Mouse (Mus musculus) cerebellum, adult (tissue): ENCODE results near the gene Arntl.
A peak's percentile ranks its signal among the peaks of the same experiment; 100 is the strongest.

ENCODE experiments used
- ATAC-seq: cut with Nextera tagmentation; 2 replicates; pipeline ENCODE4 v1.9.2; 2017; ENCODE audit warnings: mild to moderate bottlenecking, moderate library complexity, mixed read lengths; ENCODE audit not compliant: insufficient number of reproducible peaks, low FRiP score, low TSS enrichment

Arntl gene

DNA sequence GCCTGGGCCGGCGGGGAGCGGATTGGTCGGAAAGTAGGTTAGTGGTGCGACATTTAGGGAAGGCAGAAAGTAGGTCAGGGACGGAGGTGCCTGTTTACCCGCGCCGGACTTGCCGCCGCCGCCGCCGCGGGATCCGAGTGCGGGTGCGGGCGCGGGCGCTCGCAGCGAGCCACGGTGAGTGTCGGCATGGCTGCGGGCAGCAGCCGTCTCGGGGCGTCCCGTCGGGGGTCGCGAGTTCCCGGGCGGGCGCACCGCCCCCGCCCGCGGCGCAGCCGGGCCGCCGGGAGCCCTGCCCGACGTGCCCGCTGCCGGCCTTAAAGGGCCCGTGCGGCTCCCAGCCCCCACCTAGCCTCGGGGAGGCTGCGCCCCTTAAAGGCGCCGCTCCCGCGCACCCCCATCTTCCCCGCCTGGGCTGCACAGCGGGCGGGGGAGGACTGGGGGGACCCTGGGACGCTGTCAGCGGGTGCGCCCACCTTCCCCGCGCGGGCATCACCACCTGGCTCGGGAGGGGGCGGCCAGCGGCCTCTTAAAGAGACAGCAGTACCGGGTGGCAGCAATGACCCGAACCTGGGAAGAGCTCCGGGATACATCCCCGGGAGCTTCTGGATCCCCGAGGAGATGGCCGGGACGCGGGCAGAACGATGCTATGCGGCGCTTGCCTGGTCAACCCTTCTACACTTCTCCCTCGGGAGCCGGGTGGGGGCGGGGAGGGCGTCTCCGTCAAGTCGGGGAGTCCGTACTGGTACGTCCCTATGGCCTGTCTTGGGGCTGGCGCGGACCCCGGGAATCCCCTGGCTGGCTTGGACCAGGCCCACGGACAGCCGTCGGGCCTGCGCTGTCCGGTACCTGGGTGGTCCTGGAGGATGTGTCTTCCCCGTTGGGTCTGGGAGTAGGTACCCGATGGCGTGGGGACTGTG is 464 bp downstream of the Arntl start:
- peak; percentile 36; the same call in 1 of the 2 replicates for ATAC-seq

DNA sequence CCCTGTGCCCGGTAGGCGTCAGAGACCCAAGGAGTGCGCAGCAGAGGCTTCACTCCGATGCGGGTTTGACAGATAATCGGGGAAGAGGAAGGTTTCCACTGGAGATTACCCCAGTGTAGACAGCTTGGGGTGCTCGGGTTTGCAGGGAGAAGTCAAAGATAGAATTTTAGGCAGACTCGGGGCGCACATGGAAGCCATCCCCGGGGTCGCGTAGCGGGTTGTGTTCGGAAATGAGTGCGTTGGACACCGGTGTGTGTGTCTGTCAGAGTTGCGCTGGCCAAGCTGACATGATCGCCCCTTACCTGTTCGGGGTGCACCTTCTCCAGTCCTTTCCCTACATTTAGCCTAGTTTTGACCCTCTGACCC is 1.1 kb downstream of the Arntl start:
- ATAC-seq = no peak

DNA sequence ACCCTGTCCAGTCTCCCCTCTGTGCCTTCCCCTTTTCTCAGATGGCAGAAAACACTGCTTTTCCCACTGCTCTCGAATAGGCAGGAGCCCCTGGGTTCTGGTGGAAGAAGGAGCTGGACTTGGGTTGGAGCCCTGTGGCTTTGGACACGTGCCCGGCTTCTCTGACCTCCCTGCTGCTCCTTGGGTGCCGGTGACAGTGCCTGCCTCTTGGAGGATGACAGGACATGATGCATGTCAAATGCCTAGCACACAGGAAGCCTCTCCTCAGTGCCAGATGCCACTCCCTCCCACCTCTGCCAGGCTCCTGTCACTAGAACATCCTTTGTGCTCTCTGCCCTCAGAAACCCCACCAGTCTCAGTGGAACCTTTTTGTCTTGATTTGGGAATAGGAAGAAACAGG is 3.2 kb downstream of the Arntl start:
- no peak for ATAC-seq

DNA sequence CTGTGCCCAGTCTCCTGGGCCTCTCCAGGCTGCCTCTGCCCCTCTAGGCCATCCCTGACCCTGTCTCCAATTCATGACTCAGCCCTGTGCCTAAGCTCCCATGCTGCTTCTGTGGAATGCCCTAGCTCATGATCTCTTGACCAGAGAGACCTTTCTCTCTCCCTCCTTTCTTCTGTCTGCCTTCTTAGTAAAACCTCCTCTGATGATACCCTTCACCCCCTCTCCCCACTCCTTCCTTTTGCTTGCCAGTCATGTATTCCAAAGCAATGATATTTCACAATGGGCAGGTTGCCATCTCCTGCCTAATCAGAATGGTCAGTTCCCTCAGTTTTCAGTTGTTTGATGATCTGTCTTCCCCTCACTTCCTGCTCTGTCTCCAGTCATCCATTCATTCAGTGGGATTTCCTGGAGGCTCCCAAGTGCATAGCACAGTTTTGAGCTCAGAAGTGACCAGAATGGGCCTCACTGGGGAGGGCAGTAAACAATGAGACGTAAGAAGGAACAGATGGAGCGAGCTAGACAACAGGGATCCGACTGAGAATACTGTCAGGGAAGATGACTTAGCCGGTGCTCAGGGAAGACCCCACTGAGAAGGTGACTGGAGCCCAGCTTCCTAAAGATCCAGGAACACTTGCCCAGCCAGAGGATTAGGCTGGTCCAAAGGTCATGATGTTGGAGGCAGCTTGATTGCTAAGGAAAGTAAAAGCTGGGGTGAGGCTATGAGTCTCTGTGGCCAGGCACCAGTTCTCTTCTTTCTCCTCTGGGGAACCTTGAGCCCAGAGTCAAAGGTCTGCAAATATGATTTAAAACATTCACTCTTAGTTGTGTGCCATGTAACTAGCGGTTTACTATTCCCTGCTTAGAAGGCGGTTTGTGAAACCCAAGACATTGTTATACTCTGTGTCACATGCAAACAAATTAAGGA is 7.2 kb downstream of the Arntl start:
- ATAC-seq = peak; percentile 52; the same call in 1 of the 2 replicates

DNA sequence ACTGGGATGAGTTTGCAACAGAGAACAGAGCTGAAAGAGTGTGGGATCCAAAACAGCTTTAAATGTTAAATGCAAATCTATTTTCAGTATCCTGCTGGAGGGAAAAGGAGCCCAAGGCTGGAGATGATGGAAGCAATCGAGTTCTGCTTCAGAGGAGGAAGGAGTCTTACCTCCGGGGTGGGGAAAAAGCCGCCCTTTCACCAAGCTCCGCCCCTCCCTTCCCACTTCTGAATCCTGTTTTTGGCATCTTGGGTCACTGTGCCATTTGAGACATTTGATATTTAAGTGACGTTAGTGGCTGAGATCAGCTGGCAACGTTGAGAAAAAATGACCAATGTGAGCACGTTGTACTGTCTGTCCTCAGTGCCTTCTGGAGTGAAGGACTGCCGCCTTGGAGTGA is 8.9 kb downstream of the Arntl start:
- no peak for ATAC-seq

DNA sequence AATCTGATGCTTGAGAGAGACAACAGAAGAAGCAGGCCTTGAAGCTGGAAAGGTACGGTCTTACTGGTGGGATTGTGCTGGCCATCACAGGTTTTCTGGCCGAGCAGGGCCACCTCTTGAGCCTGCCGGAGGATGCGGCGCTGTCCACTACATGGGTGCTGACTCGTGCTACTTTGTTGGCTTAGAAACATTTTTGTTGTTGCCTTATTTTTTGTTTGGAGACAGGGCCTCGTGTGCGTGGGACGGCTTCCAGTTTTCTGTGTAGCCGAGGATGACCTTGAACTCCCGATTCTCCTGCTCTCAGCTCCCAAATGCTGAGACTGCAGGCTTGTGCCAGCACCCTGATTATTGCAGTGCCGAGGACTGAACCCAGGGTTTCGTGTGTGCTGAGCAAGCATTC is 12.2 kb downstream of the Arntl start:
- ATAC-seq = no peak

DNA sequence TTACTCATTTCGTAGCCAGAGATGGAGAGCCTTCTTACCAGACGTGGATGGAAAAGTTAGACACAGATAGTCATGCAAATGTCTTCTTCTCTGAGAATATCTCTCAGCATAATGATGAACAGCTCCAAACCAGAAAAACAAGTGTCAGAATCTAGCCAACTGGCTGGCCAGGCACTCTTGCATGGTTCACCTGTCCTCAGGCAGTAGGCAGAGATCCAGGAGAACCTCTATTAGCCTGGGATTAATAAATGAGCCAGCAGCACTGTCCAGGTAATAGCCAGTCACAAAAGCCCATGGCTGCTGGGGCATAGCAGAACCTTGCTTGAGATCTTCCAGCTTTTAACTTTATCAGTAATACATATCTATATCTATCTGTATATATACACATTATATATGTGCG is 12.6 kb downstream of the Arntl start:
- ATAC-seq = no peak

DNA sequence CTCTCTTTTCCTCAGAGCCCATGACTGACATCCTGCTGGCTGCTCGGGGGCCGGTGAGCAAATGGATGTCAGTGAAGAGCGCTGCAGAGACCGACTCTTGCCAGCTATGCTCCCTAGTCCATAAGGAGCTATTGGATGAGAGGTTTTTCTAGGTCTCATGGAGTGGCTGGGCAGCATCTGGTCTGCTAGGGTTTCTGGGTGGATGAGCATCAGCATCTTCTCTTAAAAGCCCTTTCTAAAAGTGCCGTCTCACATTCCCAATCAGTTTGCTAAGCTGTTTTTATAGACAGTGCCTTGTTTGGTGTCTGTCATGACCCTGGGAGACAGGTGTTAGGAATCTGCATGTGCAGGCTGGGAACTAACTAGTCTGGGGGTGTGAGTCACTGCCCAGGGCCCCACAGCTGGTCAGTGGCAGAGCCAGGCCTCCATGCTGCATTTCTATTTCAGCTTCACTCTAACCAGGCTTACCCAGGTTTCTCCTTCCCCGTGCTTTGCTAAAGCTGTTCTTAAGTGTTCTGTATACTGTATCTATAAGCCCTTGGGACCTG is 13.5 kb downstream of the Arntl start:
- ATAC-seq = no peak

DNA sequence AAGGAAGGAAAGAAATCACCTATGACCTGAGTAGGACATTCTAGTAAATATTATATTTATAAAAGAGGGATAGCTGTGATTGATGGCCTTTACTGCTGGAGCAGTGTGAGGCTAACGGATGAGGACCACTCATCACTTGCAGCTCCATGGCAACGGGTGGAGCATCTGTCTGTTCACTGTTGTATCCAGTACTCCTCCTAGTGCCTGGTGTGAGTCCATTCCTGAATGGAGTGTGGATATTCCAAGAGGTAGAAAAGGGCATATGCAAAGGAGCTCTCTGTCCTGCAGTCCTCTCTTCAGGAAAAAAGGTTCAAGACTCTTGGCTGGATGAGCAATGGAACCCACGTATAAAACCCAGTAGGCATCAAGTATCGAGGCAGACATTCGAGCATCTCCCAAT is 15.6 kb downstream of the Arntl start:
- ATAC-seq = no peak

DNA sequence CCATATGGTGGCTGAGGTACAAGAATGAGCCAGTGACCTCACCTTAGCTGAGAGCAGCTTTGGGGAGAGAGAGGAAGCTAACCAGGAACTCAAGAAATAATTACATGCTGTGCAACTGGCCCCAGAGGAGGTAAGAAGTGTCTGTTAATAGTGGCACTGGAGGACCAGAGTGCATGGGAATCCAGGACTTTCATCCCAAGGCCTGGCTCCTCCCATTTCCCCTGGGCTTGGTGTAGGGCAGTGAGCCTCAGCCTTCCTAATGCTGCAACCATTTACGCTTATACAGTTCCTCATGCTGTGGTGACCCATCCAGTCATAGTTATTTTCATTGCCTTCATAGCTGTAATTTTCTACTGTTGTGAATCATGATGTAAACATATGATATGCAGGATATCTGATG is 17.4 kb downstream of the Arntl start:
- no peak for ATAC-seq

DNA sequence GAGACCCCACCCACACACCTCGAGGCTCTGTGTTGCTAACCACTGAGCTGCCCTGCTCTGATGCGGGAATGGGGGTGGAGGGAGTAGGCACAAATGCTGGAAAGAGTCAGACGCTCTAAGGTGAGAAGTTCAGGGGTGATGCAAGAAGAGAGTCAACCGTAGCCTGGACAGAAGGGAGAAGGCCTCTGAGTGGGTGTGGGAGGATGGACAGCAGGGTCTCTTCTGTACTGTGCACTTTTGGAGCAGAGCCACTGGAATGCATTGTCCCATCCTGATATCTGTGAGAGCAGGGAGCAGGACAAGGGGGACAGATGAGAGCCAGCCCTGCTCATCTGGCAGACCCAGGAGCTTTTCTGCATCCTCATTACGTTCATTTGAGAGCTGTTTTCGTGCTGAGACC is 21.2 kb downstream of the Arntl start:
- no peak for ATAC-seq

DNA sequence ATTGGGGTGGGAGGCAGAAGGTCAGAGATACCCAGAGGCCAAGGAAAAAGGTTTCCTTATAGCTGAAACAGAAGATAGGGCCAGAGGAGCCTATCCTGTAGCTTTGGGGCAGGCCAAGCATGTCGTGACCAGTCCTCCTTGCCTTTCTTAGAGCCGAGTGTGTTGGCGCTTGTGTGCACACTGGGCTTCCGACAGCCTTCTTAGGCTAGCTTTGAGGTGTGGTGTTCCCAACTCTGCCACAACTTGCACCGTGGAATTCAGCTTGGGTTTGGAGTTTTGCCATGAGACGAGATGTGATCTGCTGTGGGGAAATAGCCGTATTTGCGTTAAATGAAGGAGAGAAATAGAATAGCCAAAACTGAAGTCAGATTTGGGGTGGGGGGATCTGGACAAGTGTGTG is 28.9 kb downstream of the Arntl start:
- ATAC-seq = no peak

DNA sequence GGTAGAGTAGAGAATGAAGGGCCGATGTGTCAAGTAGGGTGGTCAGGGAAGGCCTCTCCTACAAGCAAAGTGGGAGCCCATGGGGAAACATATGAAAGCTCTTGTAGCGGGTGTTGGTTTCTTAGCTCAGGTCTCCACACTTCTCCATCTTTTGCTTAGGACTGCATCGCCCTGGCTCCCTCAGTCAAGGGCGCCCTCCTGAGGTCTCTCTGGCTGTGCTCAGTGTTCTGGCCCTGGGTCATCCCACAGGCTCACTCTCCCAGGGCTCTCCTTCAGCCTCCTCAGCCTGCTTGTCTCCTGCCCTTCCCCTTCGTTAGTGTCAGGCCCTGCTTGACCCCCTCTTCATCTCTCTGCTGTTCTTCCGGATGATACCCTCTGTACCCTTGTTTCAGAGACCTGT is 31.1 kb downstream of the Arntl start:
- ATAC-seq = no peak

DNA sequence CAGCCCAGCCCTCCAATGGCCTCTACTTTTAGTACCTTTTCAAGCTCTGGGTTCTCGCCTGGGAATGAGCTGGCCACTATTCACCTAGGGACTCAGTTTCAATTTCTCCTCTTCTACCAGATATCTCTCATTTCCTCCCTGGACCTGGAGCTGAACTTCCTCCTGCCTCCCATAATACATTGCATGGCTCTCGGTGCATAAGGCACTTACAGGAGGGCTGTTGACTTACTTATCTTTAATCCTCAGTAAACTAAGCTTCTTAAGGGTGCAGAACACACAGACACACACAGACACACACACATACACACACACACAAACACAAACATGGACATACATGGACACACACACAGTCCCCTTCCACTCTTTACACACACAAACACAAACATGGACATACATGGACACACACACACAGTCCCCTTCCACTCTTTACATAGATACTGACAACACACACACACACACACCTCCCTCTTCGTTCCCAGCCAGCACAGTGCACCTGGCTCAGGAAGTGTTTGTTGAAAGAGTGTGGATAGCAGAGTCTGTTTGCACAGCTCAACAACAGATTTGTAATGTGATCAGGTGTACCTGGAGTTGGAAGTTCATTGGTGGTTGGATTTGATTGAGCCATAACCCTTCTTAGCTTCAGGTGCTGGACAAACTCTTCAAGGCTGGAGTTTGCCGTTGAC is 32.3 kb downstream of the Arntl start:
- ATAC-seq = no peak

DNA sequence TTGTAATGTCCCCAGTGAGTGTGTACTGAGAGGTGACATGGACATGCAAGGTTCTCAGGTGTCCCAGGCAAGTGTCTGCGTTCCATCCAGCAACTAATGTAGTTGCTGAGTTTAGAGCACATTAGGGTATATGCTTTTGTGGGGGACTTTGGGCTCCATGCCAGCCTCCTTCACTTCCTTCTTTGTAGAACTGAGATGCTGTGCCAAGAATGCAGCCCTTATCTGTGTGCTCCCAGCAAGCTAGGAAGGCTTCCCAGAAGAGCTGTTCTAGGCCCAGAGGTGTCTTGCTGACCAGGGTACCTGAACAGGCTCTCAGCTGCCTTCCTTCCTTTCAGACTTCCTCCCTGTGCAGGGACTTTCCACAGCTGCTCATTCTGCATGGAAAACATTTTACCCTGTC is 33.2 kb downstream of the Arntl start:
- ATAC-seq = no peak

DNA sequence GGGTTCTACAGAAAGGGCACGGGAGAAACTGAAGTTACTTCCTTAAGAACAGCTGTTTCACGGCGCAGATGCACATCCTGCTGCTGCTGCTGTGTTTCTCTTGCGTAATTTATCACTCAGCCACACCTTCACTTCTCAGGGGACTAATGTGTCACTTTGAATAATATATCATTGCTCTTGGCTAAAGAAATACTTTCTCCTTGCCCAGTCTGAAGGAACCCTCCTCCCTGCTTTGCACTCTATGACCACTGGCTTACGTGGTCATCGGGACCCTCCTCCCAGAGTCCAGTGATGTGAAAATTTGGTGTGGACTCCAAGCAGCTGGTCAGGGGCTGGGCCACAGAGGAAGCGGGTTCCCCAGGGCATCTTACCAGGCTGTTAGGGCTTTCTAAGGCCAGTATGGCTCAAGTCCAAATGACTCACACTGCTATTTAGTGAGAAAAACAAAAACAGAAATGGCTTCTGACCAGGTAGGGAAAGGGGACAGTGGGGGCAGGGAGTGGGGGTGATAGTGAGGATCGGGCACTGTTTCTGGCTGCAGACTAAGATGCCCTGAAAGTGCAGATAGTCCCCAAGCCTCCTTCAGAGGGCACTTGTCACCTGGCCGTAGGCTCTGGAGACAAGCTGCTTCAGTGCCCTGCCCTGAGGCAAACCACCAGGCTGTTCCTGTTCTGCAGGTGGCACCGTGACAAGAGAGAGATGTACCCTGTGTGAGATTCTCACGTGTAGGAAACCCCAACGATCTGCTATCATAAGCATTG is 34.8 kb downstream of the Arntl start:
- 0 out of 2 replicates have a peak, but pooled peaks have one; percentile 66 for ATAC-seq

DNA sequence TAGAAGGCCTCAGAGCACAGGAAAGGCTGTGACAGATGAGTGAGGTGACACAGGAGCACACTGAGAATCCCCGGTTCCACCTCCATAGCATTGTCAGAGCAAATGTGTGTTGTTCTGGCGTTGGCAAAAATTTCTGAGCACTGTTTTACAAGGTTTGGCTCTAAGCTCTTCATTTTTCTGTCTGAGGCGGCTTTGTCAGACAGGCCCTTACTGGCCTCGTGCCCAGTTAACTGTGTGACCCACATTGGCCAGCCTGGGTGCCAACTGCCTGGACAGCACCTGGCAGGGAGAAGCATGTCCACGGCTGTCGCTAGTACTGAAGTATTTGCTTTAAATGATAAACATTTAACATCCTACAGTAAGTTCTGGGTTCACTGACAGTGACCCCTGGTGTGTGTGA is 35.4 kb downstream of the Arntl start:
- ATAC-seq = peak; percentile 77

DNA sequence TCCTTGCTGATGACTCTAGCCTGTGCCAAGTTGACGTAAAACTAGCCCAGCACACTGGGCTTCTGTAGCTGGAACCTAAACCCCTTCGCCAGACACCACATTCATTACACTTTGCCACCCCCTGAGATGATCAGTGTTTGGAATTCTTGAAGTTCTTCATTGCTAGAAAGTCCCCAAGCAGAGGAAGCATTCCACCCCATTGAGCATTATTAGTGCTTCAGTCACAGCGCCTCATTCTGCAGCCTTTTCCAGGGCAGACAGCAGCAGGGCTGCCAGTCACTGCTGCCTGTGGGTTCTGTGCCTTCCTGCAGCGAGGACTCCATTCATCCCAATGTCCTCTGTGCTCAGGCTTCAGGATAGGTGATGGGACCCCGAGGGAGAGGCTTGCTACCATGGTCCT is 37.9 kb downstream of the Arntl start:
- no peak for ATAC-seq

DNA sequence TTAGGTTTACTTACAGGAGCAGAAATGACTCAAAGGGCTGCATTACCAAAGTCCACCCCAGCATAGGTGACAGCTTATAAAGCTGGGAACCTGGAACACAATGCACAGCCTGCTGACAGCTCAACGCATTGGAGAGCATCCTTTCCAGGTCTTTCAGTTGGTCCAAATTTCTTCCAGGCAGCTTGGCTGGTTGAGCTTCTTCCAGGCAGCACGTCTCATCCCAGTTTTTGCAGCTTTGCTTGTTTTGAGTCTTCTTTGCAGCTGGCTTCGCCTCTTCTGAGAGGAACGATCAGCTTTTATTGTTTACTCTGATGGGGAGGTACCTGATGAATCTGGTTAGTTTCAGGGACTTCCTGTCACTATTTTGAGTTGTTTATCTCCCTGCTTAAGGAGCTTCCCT is 39.2 kb downstream of the Arntl start:
- no peak for ATAC-seq

DNA sequence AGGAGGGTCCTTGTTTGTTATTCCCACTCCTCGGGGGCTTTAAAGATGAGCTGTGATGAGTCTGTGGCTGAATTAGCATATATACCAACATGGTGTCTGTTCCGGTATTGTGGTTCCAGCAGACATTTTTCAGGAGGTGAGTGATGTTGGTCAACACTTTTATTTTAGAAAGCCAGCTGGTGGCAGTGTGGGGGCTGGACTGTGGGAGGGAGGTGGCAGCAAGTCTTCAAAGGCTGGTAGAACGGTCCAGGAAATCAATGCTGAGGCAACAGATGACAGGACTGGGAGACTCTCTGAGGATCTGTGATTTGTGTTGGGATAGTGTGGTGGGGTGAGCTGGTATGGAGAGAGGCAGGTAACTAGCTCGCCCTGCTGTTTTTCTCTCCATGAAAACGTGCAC is 39.9 kb downstream of the Arntl start:
- ATAC-seq = no peak
